Mouse (Mus musculus): ENCODE results near the gene Alox12. TPM values are rescaled to one million over a fixed set of nuclear protein-coding genes. Genes with fewer than 3 reads are reported as not detected.

Gene Alox12
- total and polyA plus RNA-seq, 2 experiments from 2014 or later: 2.3 to 2.5 TPM

- H3K36me3 ChIP-seq (replicated peaks; ENCODE audit: control insufficient read depth, insufficient read depth, low read length): no peaks in the 10 kb centered on the region
- ATAC-seq (ENCODE audit: insufficient read depth, low read depth): no peak
- H3K4me3 ChIP-seq (ENCODE audit: low read depth, low read length): no peak overlapping the region
- WGBS: 72% methylated on average over 6 of the region's 6 CpGs
- no peak overlapping the region for H3K27ac ChIP-seq (ENCODE audit: low read depth)
- no peak overlapping the region for H3K9ac ChIP-seq (replicated peaks; ENCODE audit: low read depth, low read length)
- no peak for DNase-seq (ENCODE audit: low spot score)
- no peak for TF ChIP-seq EP300 (IDR thresholded peaks at IDR 0.05; ENCODE audit: low read depth)
- no peak for TF ChIP-seq CTCF (IDR thresholded peaks at IDR 0.05; ENCODE audit: low read depth)
- no peaks in the 10 kb centered on the region for H3K27me3 ChIP-seq (ENCODE audit: control insufficient read depth, insufficient read depth, low read length)
- H3K9me3 ChIP-seq (replicated peaks; ENCODE audit: control insufficient read depth, low read length): 0 out of 2 replicates have a peak, but pooled peaks cover 5% of the 10 kb centered on the region
- no peaks in the 10 kb centered on the region for H3K4me1 ChIP-seq (ENCODE audit: control insufficient read depth, insufficient read depth)
- no peak overlapping the region for H3K4me2 ChIP-seq (ENCODE audit: low read depth, low read length)
Measured at GRCm38 (mm10) chr11:70291235-70291634, 36.1 kb upstream of the Alox12 start.

GRCm38 (mm10) chr11:70289236-70289635 is 34.1 kb upstream of the Alox12 start:
- no peaks in the 10 kb centered on the region for H3K9me3 ChIP-seq (replicated peaks; ENCODE audit: control insufficient read depth, low read length)
- H3K4me3 ChIP-seq (ENCODE audit: low read depth, low read length): no peak overlapping the region
- TF ChIP-seq CTCF (IDR thresholded peaks at IDR 0.05; ENCODE audit: low read depth): no peak
- TF ChIP-seq EP300 (IDR thresholded peaks at IDR 0.05; ENCODE audit: low read depth): no peak
- no peaks in the 10 kb centered on the region for H3K36me3 ChIP-seq (replicated peaks; ENCODE audit: control insufficient read depth, insufficient read depth, low read length)
- DNase-seq (ENCODE audit: low spot score): no peak
- H3K4me2 ChIP-seq (ENCODE audit: low read depth, low read length): no peak overlapping the region
- no peak overlapping the region for H3K9ac ChIP-seq (replicated peaks; ENCODE audit: low read depth, low read length)
- no peaks in the 10 kb centered on the region for H3K4me1 ChIP-seq (ENCODE audit: control insufficient read depth, insufficient read depth)
- H3K27me3 ChIP-seq (ENCODE audit: control insufficient read depth, insufficient read depth, low read length): no peaks in the 10 kb centered on the region
- no peak for ATAC-seq (ENCODE audit: insufficient read depth, low read depth)
- no peak overlapping the region for H3K27ac ChIP-seq (ENCODE audit: low read depth)
- 32% methylated on average over 6 of the region's 6 CpGs for WGBS

- Histone ChIP-seq H3K4me1 (ENCODE audit: control insufficient read depth, insufficient read depth) (no peaks in the 10 kb centered on the region), H3K9ac (replicated peaks; ENCODE audit: low read depth, low read length) (no peak overlapping the region), H3K27ac (ENCODE audit: low read depth) (no peak overlapping the region), H3K9me3 (replicated peaks; ENCODE audit: control insufficient read depth, low read length) (no peaks in the 10 kb centered on the region), H3K4me3 (ENCODE audit: low read depth, low read length) (no peak overlapping the region), H3K4me2 (ENCODE audit: low read depth, low read length) (no peak overlapping the region), H3K36me3 (replicated peaks; ENCODE audit: control insufficient read depth, insufficient read depth, low read length) (no peaks in the 10 kb centered on the region), H3K27me3 (ENCODE audit: control insufficient read depth, insufficient read depth, low read length) (no peaks in the 10 kb centered on the region)
- no peak for TF ChIP-seq CTCF (IDR thresholded peaks at IDR 0.05; ENCODE audit: low read depth)
- TF ChIP-seq EP300 (IDR thresholded peaks at IDR 0.05; ENCODE audit: low read depth): no peak
- WGBS: 88% methylated on average over 10 of the region's 10 CpGs
- DNase-seq (ENCODE audit: low spot score): no peak
- no peak for ATAC-seq (ENCODE audit: insufficient read depth, low read depth)
Measured at GRCm38 (mm10) chr11:70288102-70288501, 32.9 kb upstream of the Alox12 start.

- no peaks in the 10 kb centered on the region for H3K4me1 ChIP-seq (ENCODE audit: control insufficient read depth, insufficient read depth)
- no peak for TF ChIP-seq EP300 (IDR thresholded peaks at IDR 0.05; ENCODE audit: low read depth)
- TF ChIP-seq CTCF (IDR thresholded peaks at IDR 0.05; ENCODE audit: low read depth): no peak
- DNase-seq (ENCODE audit: low spot score): no peak
- no peak for ATAC-seq (ENCODE audit: insufficient read depth, low read depth)
- no peak overlapping the region for H3K27ac ChIP-seq (ENCODE audit: low read depth)
- no peaks in the 10 kb centered on the region for H3K27me3 ChIP-seq (ENCODE audit: control insufficient read depth, insufficient read depth, low read length)
- H3K9me3 ChIP-seq (replicated peaks; ENCODE audit: control insufficient read depth, low read length): no peaks in the 10 kb centered on the region
- H3K4me2 ChIP-seq (ENCODE audit: low read depth, low read length): no peak overlapping the region
- no peak overlapping the region for H3K9ac ChIP-seq (replicated peaks; ENCODE audit: low read depth, low read length)
- no peaks in the 10 kb centered on the region for H3K36me3 ChIP-seq (replicated peaks; ENCODE audit: control insufficient read depth, insufficient read depth, low read length)
- 55% methylated on average over 5 of the region's 5 CpGs for WGBS
- no peak overlapping the region for H3K4me3 ChIP-seq (ENCODE audit: low read depth, low read length)
Measured at GRCm38 (mm10) chr11:70285686-70286085, 30.5 kb upstream of the Alox12 start.

- Histone ChIP-seq H3K36me3 (replicated peaks; ENCODE audit: control insufficient read depth, insufficient read depth, low read length) (no peaks in the 10 kb centered on the region), H3K27me3 (ENCODE audit: control insufficient read depth, insufficient read depth, low read length) (no peaks in the 10 kb centered on the region), H3K9ac (replicated peaks; ENCODE audit: low read depth, low read length) (no peak overlapping the region), H3K4me1 (ENCODE audit: control insufficient read depth, insufficient read depth) (no peaks in the 10 kb centered on the region), H3K9me3 (replicated peaks; ENCODE audit: control insufficient read depth, low read length) (no peaks in the 10 kb centered on the region), H3K27ac (ENCODE audit: low read depth) (no peak overlapping the region), H3K4me3 (ENCODE audit: low read depth, low read length) (no peak overlapping the region), H3K4me2 (ENCODE audit: low read depth, low read length) (no peak overlapping the region)
- WGBS: 59% methylated on average over 3 of the region's 3 CpGs
- ATAC-seq (ENCODE audit: insufficient read depth, low read depth) (no peak), DNase-seq (ENCODE audit: low spot score) (no peak)
- TF ChIP-seq CTCF (IDR thresholded peaks at IDR 0.05; ENCODE audit: low read depth): no peak
- no peak for TF ChIP-seq EP300 (IDR thresholded peaks at IDR 0.05; ENCODE audit: low read depth)
Measured at GRCm38 (mm10) chr11:70284757-70285156, 29.6 kb upstream of the Alox12 start.

GRCm38 (mm10) chr11:70283666-70284065 is 28.5 kb upstream of the Alox12 start:
- ATAC-seq (ENCODE audit: insufficient read depth, low read depth) (no peak), DNase-seq (ENCODE audit: low spot score) (no peak)
- TF ChIP-seq CTCF (IDR thresholded peaks at IDR 0.05; ENCODE audit: low read depth): no peak
- TF ChIP-seq EP300 (IDR thresholded peaks at IDR 0.05; ENCODE audit: low read depth): no peak
- H3K4me2 ChIP-seq (ENCODE audit: low read depth, low read length): no peak overlapping the region
- no peak overlapping the region for H3K27ac ChIP-seq (ENCODE audit: low read depth)
- H3K9me3 ChIP-seq (replicated peaks; ENCODE audit: control insufficient read depth, low read length): no peaks in the 10 kb centered on the region
- no peaks in the 10 kb centered on the region for H3K4me1 ChIP-seq (ENCODE audit: control insufficient read depth, insufficient read depth)
- WGBS: 68% methylated on average over 4 of the region's 4 CpGs
- no peak overlapping the region for H3K9ac ChIP-seq (replicated peaks; ENCODE audit: low read depth, low read length)
- H3K27me3 ChIP-seq (ENCODE audit: control insufficient read depth, insufficient read depth, low read length): no peaks in the 10 kb centered on the region
- no peaks in the 10 kb centered on the region for H3K36me3 ChIP-seq (replicated peaks; ENCODE audit: control insufficient read depth, insufficient read depth, low read length)
- H3K4me3 ChIP-seq (ENCODE audit: low read depth, low read length): no peak overlapping the region

Measured in heart, postnatal 0 days (tissue).